Mouse (Mus musculus): ENCODE data around the gene Hspb11. TPM values are rescaled to one million over a fixed set of nuclear protein-coding genes. Genes with fewer than 3 reads are reported as not detected.
A peak's percentile ranks its signal among the peaks of the same experiment; 100 is the strongest.

Hspb11 gene
- total RNA-seq, 2 experiments from 2014 or later, result 24.0 to 25.9 TPM

- DNase-seq (ENCODE audit: extremely low spot score in 1 of 2, low spot score in 1 of 2), result no peak
These were observed 3.9 kb upstream of the Hspb11 start for GRCm38 (mm10) chr4:107249471-107249870.

DNA sequence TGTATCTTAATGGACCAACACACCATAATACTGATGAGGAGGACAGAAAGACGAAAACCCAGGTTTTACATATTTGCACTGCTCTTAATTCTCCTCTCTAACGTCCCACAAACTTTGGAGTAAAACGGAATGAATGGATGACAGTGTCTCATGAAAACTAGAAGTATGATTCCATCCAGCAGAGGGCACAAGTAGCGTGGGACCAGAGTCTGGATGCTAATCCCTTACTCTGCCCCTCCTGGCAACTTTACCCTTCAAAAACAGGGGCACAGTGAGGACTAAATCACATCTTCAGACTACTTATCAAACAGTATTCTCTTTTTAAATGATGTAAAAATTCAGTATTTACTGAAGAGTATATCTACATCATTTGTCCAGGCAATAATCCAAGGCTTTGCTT lies 2.9 kb upstream of the Hspb11 start:
- no peak for DNase-seq (ENCODE audit: extremely low spot score in 1 of 2, low spot score in 1 of 2)

DNA sequence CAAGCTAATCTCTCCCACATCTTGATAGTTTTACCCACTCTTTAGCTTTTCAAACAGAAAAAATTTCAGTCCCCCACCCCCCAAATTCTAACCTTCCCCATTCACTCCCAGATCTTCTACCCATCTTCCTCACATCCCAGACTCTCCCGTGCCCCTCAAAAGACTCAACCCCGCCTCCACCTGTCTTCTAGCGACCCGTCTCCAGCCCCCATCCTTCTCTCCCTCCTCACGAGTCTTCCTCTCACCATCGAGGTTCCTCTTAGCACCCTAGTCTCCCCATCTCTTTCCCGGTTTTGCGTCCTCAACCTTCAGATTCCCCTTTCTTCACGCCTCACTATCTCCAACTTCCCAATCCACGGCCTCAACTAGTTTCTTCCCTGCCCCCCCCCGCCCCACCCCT lies 871 bp upstream of the Hspb11 start:
- no peak for DNase-seq (ENCODE audit: extremely low spot score in 1 of 2, low spot score in 1 of 2)

GRCm38 (mm10) chr4:107254414-107254813 lies 1.0 kb downstream of the Hspb11 start:
- no peak for DNase-seq (ENCODE audit: extremely low spot score in 1 of 2, low spot score in 1 of 2)

DNA sequence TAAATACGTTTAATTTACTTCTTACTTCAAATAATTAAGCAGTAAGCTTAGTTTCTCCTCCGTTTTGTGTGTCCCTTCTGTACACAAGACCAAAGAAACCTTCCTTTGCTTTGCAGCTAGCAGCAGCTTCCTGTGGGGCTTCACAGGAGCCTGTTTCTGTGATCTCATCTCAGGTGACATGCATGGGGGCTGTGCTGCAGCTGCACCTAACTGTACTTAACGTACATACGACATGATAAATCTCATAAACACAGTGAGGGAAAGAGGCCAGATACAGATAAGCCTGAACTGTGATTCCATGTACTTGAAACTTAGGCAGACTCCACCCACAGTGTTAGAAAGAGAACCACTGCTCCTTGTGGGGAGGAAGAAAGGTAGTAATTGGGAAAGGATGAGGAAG lies 6.6 kb downstream of the Hspb11 start:
- no peak for DNase-seq (ENCODE audit: extremely low spot score in 1 of 2, low spot score in 1 of 2)

- no peak for DNase-seq (ENCODE audit: extremely low spot score in 1 of 2, low spot score in 1 of 2)
These were observed 20.3 kb downstream of the Hspb11 start for GRCm38 (mm10) chr4:107273683-107274082.

GRCm38 (mm10) chr4:107274511-107274910 lies 21.1 kb downstream of the Hspb11 start:
- DNase-seq (ENCODE audit: extremely low spot score in 1 of 2, low spot score in 1 of 2), result no peak

- no peak for DNase-seq (ENCODE audit: extremely low spot score in 1 of 2, low spot score in 1 of 2)
These were observed 24.9 kb downstream of the Hspb11 start for GRCm38 (mm10) chr4:107278188-107278707.

- DNase-seq (ENCODE audit: extremely low spot score in 1 of 2, low spot score in 1 of 2), result no peak
These were observed 27.6 kb downstream of the Hspb11 start for GRCm38 (mm10) chr4:107280843-107281475.

DNA sequence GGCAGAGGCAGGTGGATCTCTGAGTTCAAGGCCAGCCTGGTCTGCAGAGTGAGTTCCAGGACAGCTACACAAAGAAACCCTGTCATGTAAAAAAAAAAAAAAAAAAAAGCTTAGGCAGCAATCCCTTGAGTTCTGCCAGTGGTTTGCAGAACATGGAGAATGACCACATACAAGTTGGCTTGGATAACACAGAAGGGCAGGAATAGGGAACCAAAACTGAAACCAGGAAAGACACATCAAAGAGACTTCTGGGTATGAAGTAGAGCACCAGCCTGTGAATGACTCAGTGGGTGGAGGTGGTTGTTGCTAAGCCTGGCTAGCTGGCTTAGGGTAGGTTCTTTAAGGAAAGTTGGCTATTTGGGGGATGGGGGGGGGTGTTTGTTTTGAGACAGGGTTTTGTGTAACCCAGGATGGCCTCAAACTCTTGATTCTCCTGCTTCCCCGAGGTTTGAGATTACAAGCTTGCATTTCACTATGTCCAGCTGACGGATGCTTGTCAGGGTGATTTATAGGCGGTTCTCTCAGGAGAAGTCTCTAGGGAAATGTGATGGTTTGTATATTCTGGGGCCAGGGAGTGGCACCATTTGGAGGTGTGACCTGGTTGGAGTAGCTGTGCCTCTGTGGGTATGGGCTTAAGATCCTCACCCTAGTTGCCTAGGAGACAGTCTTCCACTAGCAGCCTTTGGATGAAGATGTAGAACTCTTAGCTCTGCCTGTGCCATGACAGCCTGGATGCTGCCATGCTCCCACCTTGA lies 32.2 kb downstream of the Hspb11 start:
- no peak for DNase-seq (ENCODE audit: extremely low spot score in 1 of 2, low spot score in 1 of 2)

- DNase-seq (ENCODE audit: extremely low spot score in 1 of 2, low spot score in 1 of 2), result no peak
These were observed 33.0 kb downstream of the Hspb11 start for GRCm38 (mm10) chr4:107286386-107286785.

DNA sequence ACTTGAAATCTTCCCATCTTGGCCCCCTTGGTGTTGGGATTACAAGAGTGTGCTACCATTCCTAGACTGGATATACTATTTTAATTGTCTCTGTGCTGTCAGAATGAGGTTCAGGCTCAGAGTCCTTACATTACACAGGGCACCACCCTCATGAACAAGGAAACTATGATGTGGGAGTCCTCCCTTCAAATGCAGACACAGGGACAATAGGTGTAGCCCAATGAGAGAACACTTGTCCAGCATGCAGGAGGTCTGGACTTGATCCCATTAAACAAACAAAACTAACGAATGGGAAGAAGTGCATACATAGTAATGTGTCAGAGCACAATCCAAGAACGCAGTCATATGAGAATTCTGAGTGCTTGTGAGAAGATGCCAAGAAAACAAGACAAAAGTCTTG lies 34.1 kb downstream of the Hspb11 start:
- DNase-seq (ENCODE audit: extremely low spot score in 1 of 2, low spot score in 1 of 2), result no peak

DNA sequence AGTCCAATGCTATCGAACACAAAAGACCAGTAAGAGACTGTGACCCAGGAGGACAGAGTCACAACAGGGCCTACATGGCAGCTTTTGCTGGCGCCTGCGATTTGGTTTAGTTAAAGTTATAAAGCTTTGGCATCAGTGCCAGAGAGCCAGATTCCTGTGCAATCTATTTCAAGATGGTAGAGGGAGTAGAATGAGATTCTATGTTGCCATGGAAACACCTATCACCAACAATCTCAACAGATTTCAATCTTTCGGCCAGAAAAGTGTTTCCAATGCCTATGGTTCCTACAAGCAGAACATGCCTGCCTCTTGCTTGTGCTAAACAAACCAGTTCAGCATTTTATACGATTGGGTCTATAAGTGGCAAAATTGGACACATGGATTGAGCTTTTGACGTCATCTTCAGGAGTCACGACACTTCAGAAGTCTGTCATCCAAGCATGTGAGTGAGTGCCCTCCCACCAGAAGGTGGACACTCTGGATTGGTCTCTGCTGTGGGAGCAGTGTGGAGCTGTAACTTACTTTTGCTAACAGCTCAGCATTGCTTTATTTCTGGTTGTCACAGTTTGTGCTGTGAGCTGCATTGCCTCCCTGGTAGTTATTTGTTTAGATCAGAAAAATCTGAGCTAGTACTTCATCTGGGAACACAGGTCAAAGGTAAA lies 38.3 kb downstream of the Hspb11 start:
- peak in 1 of 2 experiments; percentile 16 for DNase-seq (ENCODE audit: extremely low spot score in 1 of 2, low spot score in 1 of 2)

GRCm38 (mm10) chr4:107292273-107292662 lies 38.9 kb downstream of the Hspb11 start:
- DNase-seq (ENCODE audit: extremely low spot score in 1 of 2, low spot score in 1 of 2), result no peak

DNA sequence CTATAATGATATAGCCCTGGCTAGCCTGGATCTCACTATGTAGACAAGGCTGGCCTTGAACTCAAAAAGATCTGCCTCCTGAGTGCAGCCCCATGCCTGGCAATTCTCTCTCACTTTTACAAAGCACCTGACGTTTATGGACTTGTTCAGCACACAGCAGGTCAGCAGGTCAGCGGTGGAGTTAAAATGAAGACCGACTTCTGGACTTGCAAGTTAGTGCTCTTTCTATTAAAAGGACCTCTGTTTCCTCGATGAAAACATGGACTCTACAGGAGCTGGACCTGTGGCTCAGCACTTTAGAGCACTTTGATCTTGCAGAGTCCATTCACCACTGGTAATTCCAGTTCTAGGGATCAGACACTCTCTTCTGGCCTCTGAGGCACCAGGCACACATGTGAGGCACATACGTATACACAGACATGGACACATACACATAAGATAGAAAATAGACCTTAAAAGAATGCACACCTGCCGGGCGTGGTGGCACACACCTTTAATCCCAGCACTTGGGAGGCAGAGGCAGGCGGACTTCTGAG lies 44.7 kb downstream of the Hspb11 start:
- DNase-seq (ENCODE audit: extremely low spot score in 1 of 2, low spot score in 1 of 2), result no peak

- DNase-seq (ENCODE audit: extremely low spot score in 1 of 2, low spot score in 1 of 2), result no peak
These were observed 46.5 kb downstream of the Hspb11 start for GRCm38 (mm10) chr4:107299779-107300340.

DNA sequence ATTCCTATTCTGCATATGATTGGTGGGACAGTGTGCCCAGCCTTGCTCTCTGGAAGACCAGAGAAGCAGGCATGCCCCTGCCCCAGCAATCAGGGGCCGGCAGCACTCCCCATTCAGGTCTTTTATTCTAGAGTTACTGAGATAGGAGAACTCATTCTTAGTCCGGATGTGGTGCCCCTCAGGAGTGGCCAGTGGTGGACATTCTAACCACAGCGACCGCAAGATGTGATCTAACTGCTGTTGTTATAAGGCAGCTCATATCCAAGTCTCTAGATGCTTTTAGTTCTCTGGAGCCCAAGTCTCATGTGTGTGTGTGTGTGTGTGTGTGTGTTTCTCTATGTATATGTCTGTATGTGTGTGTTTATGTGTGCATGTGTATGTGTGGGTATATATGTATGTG lies 47.0 kb downstream of the Hspb11 start:
- no peak for DNase-seq (ENCODE audit: extremely low spot score in 1 of 2, low spot score in 1 of 2)

DNA sequence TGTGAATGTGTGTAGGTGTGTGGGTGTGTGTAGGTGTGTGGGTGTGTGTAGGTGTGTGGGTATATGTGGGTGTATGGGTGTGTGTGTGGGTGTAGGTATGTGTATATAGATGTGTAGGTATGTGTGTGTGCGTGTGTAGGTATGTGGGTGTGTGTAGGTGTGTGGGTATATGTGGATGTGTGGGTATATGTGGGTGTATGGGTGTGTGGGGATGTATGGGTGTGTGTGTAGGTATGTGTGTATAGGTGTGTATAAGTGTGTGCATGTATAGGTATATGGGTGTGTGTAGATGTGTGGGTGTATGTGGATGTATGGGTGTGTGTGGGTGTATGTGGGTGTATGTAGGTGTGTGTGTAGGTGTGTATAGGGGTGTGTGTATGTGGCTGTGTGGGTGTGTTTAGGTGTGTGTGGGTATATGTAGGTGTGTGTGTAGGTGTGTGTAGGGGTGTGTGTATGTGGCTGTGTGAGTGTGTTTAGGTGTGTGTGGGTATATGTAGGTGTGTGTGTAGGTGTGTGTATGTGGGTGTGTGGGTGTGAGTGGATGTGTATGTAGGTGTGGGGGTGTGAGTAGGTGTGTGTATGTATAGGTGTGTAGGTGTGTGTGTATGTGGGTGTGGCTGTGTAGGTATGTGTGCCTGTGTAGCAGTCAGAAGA lies 47.6 kb downstream of the Hspb11 start:
- DNase-seq (ENCODE audit: extremely low spot score in 1 of 2, low spot score in 1 of 2), result no peak

DNA sequence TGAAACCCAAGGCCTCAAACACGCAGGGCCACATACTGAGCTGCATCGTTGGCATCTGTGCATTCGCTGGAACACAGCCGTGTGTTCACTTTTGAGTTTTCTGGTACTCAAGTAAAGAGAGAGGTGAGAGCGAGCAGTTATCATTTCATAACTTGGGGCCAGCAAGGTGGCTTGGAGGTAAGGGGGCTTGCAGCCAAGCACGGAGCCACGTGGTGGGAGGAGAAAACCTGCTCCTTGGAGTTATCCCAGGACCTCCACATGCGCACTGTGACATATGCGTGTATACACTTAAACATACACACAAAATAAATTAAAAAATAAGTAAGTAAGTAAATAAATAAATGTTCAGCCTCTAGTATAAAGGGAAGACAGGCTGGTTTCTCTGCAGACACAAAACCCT lies 48.8 kb downstream of the Hspb11 start:
- no peak for DNase-seq (ENCODE audit: extremely low spot score in 1 of 2, low spot score in 1 of 2)

GRCm38 (mm10) chr4:107302832-107303231 lies 49.4 kb downstream of the Hspb11 start:
- no peak for DNase-seq (ENCODE audit: extremely low spot score in 1 of 2, low spot score in 1 of 2)

All from layer of hippocampus, postnatal 25 days (tissue).